Mouse (Mus musculus): ENCODE results near the gene Atp6v0a2. TPM values are rescaled to one million over a fixed set of nuclear protein-coding genes. Genes with fewer than 3 reads are reported as not detected.

Atp6v0a2 gene
- polyA plus RNA-seq, 1 experiment, result 22.8 TPM

- TF ChIP-seq MYOD1 (IDR thresholded peaks at IDR 0.05; ENCODE audit: control insufficient read depth, insufficient read length, low read depth), result no peak
- no peak for TF ChIP-seq USF1 (IDR thresholded peaks at IDR 0.05; ENCODE audit: low read depth)
- TF ChIP-seq MYOG (IDR thresholded peaks at IDR 0.05; ENCODE audit: control insufficient read depth, extremely low read depth, insufficient read length), result no peak
- no peak overlapping the region for H3ac ChIP-seq (ENCODE audit: control insufficient read depth, insufficient read length, low read depth)
- no peaks in the 10 kb centered on the region for H3K27me3 ChIP-seq (ENCODE audit: control insufficient read depth, insufficient read depth, insufficient read length)
- H3K79me3 ChIP-seq (ENCODE audit: low read depth), result no peaks in the 10 kb centered on the region
- no peaks in the 10 kb centered on the region for H3K36me3 ChIP-seq (ENCODE audit: control insufficient read depth, insufficient read depth)
- no peak overlapping the region for H3K4me3 ChIP-seq (ENCODE audit: insufficient read depth, poor library complexity, severe bottlenecking)
- no peaks in the 10 kb centered on the region for H3K79me2 ChIP-seq (ENCODE audit: control insufficient read depth, insufficient read depth)
Observed at GRCm38 (mm10) chr5:124729662-124730206, 101.4 kb downstream of the Atp6v0a2 start.

- H3ac ChIP-seq (ENCODE audit: control insufficient read depth, insufficient read length, low read depth), result no peak overlapping the region
- no peaks in the 10 kb centered on the region for H3K79me3 ChIP-seq (ENCODE audit: low read depth)
- no peak for TF ChIP-seq MYOD1 (IDR thresholded peaks at IDR 0.05; ENCODE audit: control insufficient read depth, insufficient read length, low read depth)
- no peak for TF ChIP-seq CEBPB (IDR thresholded peaks at IDR 0.05; ENCODE audit: low read depth)
- no peak for TF ChIP-seq FOSL1 (IDR thresholded peaks at IDR 0.05; ENCODE audit: insufficient read depth, low read length, poor library complexity, severe bottlenecking)
- TF ChIP-seq MAX (IDR thresholded peaks at IDR 0.05), result no peak
- no peak for TF ChIP-seq MYOG (IDR thresholded peaks at IDR 0.05; ENCODE audit: control insufficient read depth, extremely low read depth, insufficient read length)
- no peak for TF ChIP-seq USF1 (IDR thresholded peaks at IDR 0.05; ENCODE audit: low read depth)
- TF ChIP-seq CTCF (IDR thresholded peaks at IDR 0.05; ENCODE audit: control insufficient read depth, insufficient read depth, insufficient read length), result no peak
- H3K27me3 ChIP-seq (ENCODE audit: control insufficient read depth, insufficient read depth, insufficient read length), result no peaks in the 10 kb centered on the region
- no peaks in the 10 kb centered on the region for H3K79me2 ChIP-seq (ENCODE audit: control insufficient read depth, insufficient read depth)
- no peaks in the 10 kb centered on the region for H3K36me3 ChIP-seq (ENCODE audit: control insufficient read depth, insufficient read depth)
- H3K4me3 ChIP-seq (ENCODE audit: insufficient read depth, poor library complexity, severe bottlenecking), result no peak overlapping the region
Observed at GRCm38 (mm10) chr5:124733961-124734360, 105.6 kb downstream of the Atp6v0a2 start.

- Histone ChIP-seq H3K79me2 (ENCODE audit: control insufficient read depth, insufficient read depth) (no peaks in the 10 kb centered on the region), H3ac (ENCODE audit: control insufficient read depth, insufficient read length, low read depth) (no peak overlapping the region)
- no peak for TF ChIP-seq CTCF (IDR thresholded peaks at IDR 0.05; ENCODE audit: control insufficient read depth, insufficient read depth, insufficient read length)
- no peak for TF ChIP-seq MAX (IDR thresholded peaks at IDR 0.05)
- TF ChIP-seq CEBPB (IDR thresholded peaks at IDR 0.05; ENCODE audit: low read depth), result no peak
- TF ChIP-seq MYOD1 (IDR thresholded peaks at IDR 0.05; ENCODE audit: control insufficient read depth, insufficient read length, low read depth), result no peak
- no peak for TF ChIP-seq USF1 (IDR thresholded peaks at IDR 0.05; ENCODE audit: low read depth)
Observed at GRCm38 (mm10) chr5:124741898-124742599, 113.7 kb downstream of the Atp6v0a2 start.

GRCm38 (mm10) chr5:124743841-124744240, 115.5 kb downstream of the Atp6v0a2 start:
- Histone ChIP-seq H3ac (ENCODE audit: control insufficient read depth, insufficient read length, low read depth) (no peak overlapping the region), H3K4me3 (ENCODE audit: insufficient read depth, poor library complexity, severe bottlenecking) (no peak overlapping the region), H3K36me3 (ENCODE audit: control insufficient read depth, insufficient read depth) (no peaks in the 10 kb centered on the region), H3K79me2 (ENCODE audit: control insufficient read depth, insufficient read depth) (no peaks in the 10 kb centered on the region), H3K79me3 (ENCODE audit: low read depth) (no peaks in the 10 kb centered on the region), H3K27me3 (ENCODE audit: control insufficient read depth, insufficient read depth, insufficient read length) (no peaks in the 10 kb centered on the region)
- TF ChIP-seq MYOD1 (IDR thresholded peaks at IDR 0.05; ENCODE audit: control insufficient read depth, insufficient read length, low read depth), result no peak
- TF ChIP-seq CEBPB (IDR thresholded peaks at IDR 0.05; ENCODE audit: low read depth), result no peak
- TF ChIP-seq MAX (IDR thresholded peaks at IDR 0.05), result no peak
- TF ChIP-seq USF1 (IDR thresholded peaks at IDR 0.05; ENCODE audit: low read depth), result no peak
- TF ChIP-seq FOSL1 (IDR thresholded peaks at IDR 0.05; ENCODE audit: insufficient read depth, low read length, poor library complexity, severe bottlenecking), result no peak
- no peak for TF ChIP-seq CTCF (IDR thresholded peaks at IDR 0.05; ENCODE audit: control insufficient read depth, insufficient read depth, insufficient read length)
- TF ChIP-seq MYOG (IDR thresholded peaks at IDR 0.05; ENCODE audit: control insufficient read depth, extremely low read depth, insufficient read length), result no peak

More at GRCm38 (mm10) chr5:124741898-124742599, 113.7 kb downstream of the Atp6v0a2 start:
- no peaks in the 10 kb centered on the region for H3K36me3 ChIP-seq (ENCODE audit: control insufficient read depth, insufficient read depth)
- H3K27me3 ChIP-seq (ENCODE audit: control insufficient read depth, insufficient read depth, insufficient read length), result no peaks in the 10 kb centered on the region
- no peaks in the 10 kb centered on the region for H3K79me3 ChIP-seq (ENCODE audit: low read depth)
- H3K4me3 ChIP-seq (ENCODE audit: insufficient read depth, poor library complexity, severe bottlenecking), result no peak overlapping the region

GRCm38 (mm10) chr5:124746220-124746619, 117.8 kb downstream of the Atp6v0a2 start:
- Histone ChIP-seq H3K27me3 (ENCODE audit: control insufficient read depth, insufficient read depth, insufficient read length) (peaks cover 3% of the 10 kb centered on the region), H3ac (ENCODE audit: control insufficient read depth, insufficient read length, low read depth) (no peak overlapping the region), H3K79me2 (ENCODE audit: control insufficient read depth, insufficient read depth) (no peaks in the 10 kb centered on the region), H3K4me3 (ENCODE audit: insufficient read depth, poor library complexity, severe bottlenecking) (no peak overlapping the region), H3K36me3 (ENCODE audit: control insufficient read depth, insufficient read depth) (no peaks in the 10 kb centered on the region), H3K79me3 (ENCODE audit: low read depth) (no peaks in the 10 kb centered on the region)
- TF ChIP-seq CTCF (IDR thresholded peaks at IDR 0.05; ENCODE audit: control insufficient read depth, insufficient read depth, insufficient read length) (no peak), FOSL1 (IDR thresholded peaks at IDR 0.05; ENCODE audit: insufficient read depth, low read length, poor library complexity, severe bottlenecking) (no peak)

- H3K79me3 ChIP-seq (ENCODE audit: low read depth), result no peaks in the 10 kb centered on the region
- no peak overlapping the region for H3ac ChIP-seq (ENCODE audit: control insufficient read depth, insufficient read length, low read depth)
- H3K4me3 ChIP-seq (ENCODE audit: insufficient read depth, poor library complexity, severe bottlenecking), result no peak overlapping the region
- H3K79me2 ChIP-seq (ENCODE audit: control insufficient read depth, insufficient read depth), result no peaks in the 10 kb centered on the region
- H3K27me3 ChIP-seq (ENCODE audit: control insufficient read depth, insufficient read depth, insufficient read length), result peaks cover 3% of the 10 kb centered on the region
- TF ChIP-seq CTCF (IDR thresholded peaks at IDR 0.05; ENCODE audit: control insufficient read depth, insufficient read depth, insufficient read length) (no peak), USF1 (IDR thresholded peaks at IDR 0.05; ENCODE audit: low read depth) (no peak), CEBPB (IDR thresholded peaks at IDR 0.05; ENCODE audit: low read depth) (no peak), MAX (IDR thresholded peaks at IDR 0.05) (no peak), FOSL1 (IDR thresholded peaks at IDR 0.05; ENCODE audit: insufficient read depth, low read length, poor library complexity, severe bottlenecking) (no peak), MYOG (IDR thresholded peaks at IDR 0.05; ENCODE audit: control insufficient read depth, extremely low read depth, insufficient read length) (no peak), MYOD1 (IDR thresholded peaks at IDR 0.05; ENCODE audit: control insufficient read depth, insufficient read length, low read depth) (no peak)
- H3K36me3 ChIP-seq (ENCODE audit: control insufficient read depth, insufficient read depth), result no peaks in the 10 kb centered on the region
Observed at GRCm38 (mm10) chr5:124748296-124748695, 119.9 kb downstream of the Atp6v0a2 start.

Measured in C2C12 (cell line).